Mouse (Mus musculus): ENCODE results near the gene Brinp3. TPM values are rescaled to one million over a fixed set of nuclear protein-coding genes. Genes with fewer than 3 reads are reported as not detected.

Gene Brinp3
- polyA plus RNA-seq, 1 experiment from 2014 or later, result 0.88 TPM

DNA sequence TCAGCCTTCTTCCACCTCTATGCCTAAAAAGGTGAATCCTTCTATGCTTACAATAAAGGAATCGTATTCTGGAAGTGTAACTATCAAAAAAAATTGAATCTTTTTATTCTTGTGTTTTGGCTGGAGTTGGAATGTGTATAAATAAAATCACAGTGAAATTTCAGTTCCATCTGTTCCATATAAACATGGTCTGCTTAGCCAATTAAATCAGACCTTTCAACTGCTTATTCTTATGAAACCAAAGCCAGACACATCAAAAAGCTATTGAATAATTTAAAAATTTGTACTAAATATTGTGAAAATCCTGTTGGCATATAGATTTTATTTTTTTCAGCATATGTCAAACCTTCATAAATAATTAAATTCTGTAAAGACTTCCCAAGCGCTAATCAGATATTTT is 355.6 kb downstream of the Brinp3 start:
- Histone ChIP-seq H3K27ac (ENCODE audit: low read length) (no peak overlapping the region), H3K36me3 (ENCODE audit: control insufficient read depth, insufficient read depth, low read length) (no peaks in the 10 kb centered on the region), H3K9me3 (ENCODE audit: control insufficient read depth, low read length) (no peaks in the 10 kb centered on the region), H3K4me3 (ENCODE audit: low read length) (no peak overlapping the region), H3K9ac (ENCODE audit: low read depth, low read length) (no peak overlapping the region), H3K4me2 (ENCODE audit: low read depth, low read length) (no peak overlapping the region), H3K4me1 (ENCODE audit: control insufficient read depth, insufficient read depth, low read length) (no peaks in the 10 kb centered on the region), H3K27me3 (replicated peaks; ENCODE audit: control insufficient read depth, insufficient read depth, low read length) (no peaks in the 10 kb centered on the region)
- no peak for ATAC-seq
- WGBS, result 76% methylated on average over 2 of the region's 2 CpGs

DNA sequence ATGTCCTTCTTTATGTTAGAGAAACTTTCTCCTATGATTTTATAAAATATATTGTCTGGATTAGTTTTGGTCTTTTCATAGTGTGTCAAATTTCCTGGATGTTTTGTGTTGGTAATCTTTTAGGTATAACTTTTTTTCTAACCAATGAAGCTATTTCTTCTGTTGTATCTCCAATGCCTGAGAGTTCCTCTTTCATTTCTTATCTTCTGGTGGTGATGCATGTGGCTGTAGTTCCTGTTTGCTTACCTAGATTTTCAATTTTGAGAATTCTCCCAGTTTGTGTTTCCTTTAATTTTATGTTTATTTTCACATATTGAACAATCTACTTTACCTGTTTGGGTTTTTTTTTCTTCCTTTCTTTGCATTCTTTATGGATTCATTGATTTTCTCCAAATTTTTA is 404.1 kb downstream of the Brinp3 start:
- Histone ChIP-seq H3K36me3 (ENCODE audit: control insufficient read depth, insufficient read depth, low read length) (no peaks in the 10 kb centered on the region), H3K4me1 (ENCODE audit: control insufficient read depth, insufficient read depth, low read length) (no peaks in the 10 kb centered on the region), H3K27ac (ENCODE audit: low read length) (no peak overlapping the region), H3K27me3 (replicated peaks; ENCODE audit: control insufficient read depth, insufficient read depth, low read length) (no peaks in the 10 kb centered on the region), H3K4me2 (ENCODE audit: low read depth, low read length) (no peak overlapping the region), H3K4me3 (ENCODE audit: low read length) (no peak overlapping the region), H3K9me3 (ENCODE audit: control insufficient read depth, low read length) (no peaks in the 10 kb centered on the region), H3K9ac (ENCODE audit: low read depth, low read length) (no peak overlapping the region)
- ATAC-seq, result no peak

DNA sequence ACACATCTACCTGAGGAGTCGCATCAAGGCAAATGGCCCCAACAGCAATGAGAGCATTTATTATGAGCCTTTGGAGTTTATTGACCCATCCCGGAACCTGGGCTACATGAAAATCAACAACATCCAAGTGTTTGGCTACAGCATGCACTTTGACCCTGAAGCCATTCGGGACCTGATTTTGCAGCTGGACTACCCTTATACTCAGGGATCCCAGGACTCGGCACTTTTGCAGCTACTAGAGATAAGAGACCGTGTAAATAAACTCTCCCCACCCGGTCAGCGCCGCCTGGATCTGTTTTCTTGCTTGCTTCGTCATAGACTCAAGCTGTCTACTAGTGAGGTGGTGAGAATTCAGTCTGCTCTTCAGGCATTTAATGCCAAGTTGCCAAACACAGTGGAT is 407.1 kb downstream of the Brinp3 start:
- no peak overlapping the region for H3K9ac ChIP-seq (ENCODE audit: low read depth, low read length)
- no peak overlapping the region for H3K4me2 ChIP-seq (ENCODE audit: low read depth, low read length)
- no peaks in the 10 kb centered on the region for H3K9me3 ChIP-seq (ENCODE audit: control insufficient read depth, low read length)
- 30% methylated on average over 9 of the region's 9 CpGs for WGBS
- H3K4me3 ChIP-seq (ENCODE audit: low read length), result no peak overlapping the region
- no peaks in the 10 kb centered on the region for H3K27me3 ChIP-seq (replicated peaks; ENCODE audit: control insufficient read depth, insufficient read depth, low read length)
- H3K36me3 ChIP-seq (ENCODE audit: control insufficient read depth, insufficient read depth, low read length), result no peaks in the 10 kb centered on the region
- peak; percentile 64 for ATAC-seq
- no peaks in the 10 kb centered on the region for H3K4me1 ChIP-seq (ENCODE audit: control insufficient read depth, insufficient read depth, low read length)
- no peak overlapping the region for H3K27ac ChIP-seq (ENCODE audit: low read length)

GRCm38 (mm10) chr1:146939463-146940389 is 445.2 kb downstream of the Brinp3 start:
- Histone ChIP-seq H3K36me3 (ENCODE audit: control insufficient read depth, insufficient read depth, low read length) (no peaks in the 10 kb centered on the region), H3K4me3 (ENCODE audit: low read length) (no peak overlapping the region), H3K4me1 (ENCODE audit: control insufficient read depth, insufficient read depth, low read length) (no peaks in the 10 kb centered on the region), H3K4me2 (ENCODE audit: low read depth, low read length) (no peak overlapping the region), H3K9me3 (ENCODE audit: control insufficient read depth, low read length) (no peaks in the 10 kb centered on the region), H3K27me3 (replicated peaks; ENCODE audit: control insufficient read depth, insufficient read depth, low read length) (no peaks in the 10 kb centered on the region), H3K9ac (ENCODE audit: low read depth, low read length) (no peak overlapping the region), H3K27ac (ENCODE audit: low read length) (no peak overlapping the region)
- ATAC-seq, result peak; percentile 96
- WGBS, result 50% methylated on average over 6 of the region's 6 CpGs

All from intestine, embryonic 16.5 days (tissue).